Mouse (Mus musculus) left cerebral cortex, postnatal 10 days (tissue): ENCODE measurements at regions not wholly inside any gene's neighbourhood (a gene's known extent, or its start where the extent isn't known, plus 50 kb on each side); places are given as distances from the start of the nearest gene placed in this dataset.
A peak's percentile ranks its signal among the peaks of the same experiment; 100 is the strongest.
"Not testable (repeated sequence)": the region's sequence is repeated elsewhere in the genome, so short reads cannot be mapped to it uniquely, and the experiment has no call there.

Experiments used
- DNase-seq, 2 experiments: peaks; one replicate each; pipeline ENCODE4 v3.0.0; 2021 to 2022; ENCODE audit warnings: low spot score in 2 of 2, mixed read lengths in 1 of 2; ENCODE audit errors: extremely low spot score in 1 of 2
- intact Hi-C: fragments of 180-260 bp; cut with DNase I; formaldehyde crosslinking; loops from one replicate; pipeline ENCODE4 v1.15.1; 2025

DNA sequence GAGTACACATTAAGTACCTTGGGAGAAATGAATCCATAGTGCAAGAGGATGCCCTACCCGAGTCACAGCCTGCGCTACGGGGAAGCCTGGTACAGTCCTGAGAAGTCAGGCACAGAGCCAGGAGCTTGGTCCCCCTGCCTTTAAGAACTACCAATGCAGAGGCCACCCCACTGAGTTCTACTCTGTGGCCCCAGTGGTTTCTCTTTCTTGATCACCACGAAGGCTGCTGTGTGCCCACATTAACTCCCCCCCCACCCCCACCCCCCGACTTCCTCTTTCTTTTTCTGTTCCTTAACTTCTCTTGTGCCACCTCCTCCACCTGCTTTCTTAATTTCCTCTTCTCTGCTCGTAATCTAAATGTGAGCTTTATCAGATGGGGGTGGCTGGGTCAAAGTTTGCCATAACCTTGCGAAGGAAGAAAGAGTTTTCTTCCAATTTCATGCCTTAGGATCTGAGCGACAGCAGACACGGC is 84.7 kb upstream of the Tbl1xr1 start:
- intact Hi-C loops, result no loop called here
- peak in 1 of 2 experiments; percentile 40 for DNase-seq

DNA sequence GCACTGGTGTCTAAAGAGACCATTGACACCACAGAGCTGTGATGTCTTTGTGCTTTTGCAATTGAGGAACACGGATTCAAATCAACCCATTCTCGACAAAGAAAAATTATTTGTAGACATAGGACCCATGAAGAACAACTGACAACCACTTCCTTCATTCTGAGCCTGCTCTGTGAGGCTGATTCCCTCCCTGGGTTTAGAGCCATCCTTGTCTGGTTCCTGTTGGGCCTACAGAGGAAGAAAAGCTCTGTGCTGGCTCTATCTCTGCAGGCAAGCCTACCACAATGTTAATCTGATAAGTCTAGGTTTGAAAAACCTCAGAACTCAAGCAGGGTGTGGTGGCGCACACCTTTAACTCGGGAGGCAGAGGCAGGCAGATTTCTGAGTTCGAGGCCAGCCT is 84.2 kb upstream of the Tbl1xr1 start:
- intact Hi-C loops, result no loop called here
- DNase-seq, result no peak

DNA sequence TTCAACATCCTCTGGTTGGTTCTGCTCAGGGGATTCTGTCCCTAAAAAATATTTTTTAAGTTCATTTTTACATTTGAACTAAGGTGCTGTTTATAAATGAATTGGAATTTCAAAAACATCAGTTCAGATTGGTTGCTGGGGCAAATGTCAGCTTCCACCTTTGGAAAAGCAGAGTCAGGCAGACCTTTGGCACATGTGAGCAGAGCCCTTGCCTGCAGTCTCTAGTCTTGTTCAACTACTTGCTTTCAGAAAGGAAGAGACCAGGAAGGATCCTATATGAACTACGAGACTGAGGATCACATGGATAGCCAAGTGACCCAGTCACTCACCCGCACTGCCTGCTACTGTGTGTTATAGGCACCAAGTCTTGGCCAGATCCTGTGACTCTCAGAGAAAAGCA is 82.5 kb upstream of the Tbl1xr1 start:
- DNase-seq, result no peak
- intact Hi-C loops, result no loop called here

DNA sequence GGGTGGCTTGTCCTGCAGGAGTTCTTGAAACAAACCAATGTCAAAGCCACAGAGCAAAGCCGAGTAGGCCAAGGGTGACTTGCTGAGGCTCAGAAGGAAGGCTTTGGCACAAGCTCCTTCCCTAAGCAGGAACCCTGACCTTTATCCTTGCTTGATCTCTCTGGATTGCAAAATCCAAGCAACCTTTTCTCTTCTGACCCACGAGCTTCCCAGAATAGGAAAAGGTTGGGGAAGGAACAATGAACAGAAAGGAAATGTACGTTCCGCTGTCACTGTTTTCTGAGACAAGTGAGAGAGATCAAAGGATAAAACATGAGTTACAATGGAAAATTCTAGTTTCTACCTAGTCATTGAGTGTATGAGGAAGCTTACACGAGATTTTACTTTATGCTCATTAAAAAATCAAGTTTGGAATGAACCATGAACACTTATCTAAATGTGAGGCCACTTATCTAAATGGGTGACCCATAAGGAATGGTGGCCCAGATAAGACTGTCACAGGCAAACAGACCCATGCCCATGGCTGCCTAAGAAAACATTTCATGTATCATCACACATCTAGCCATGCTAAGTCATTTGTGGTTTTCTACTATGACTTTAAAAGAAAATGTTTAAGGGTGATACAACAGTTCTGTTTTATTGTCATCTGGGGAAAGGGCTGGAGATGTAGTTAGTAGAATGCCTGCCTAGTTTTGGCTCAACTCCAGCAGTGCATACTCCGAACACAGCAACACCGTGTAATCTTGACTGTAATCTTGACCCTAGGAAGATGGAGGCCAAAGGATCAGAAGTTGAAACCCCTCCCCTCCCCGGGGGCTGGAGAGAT is 80.7 kb upstream of the Tbl1xr1 start:
- DNase-seq, result no peak
- intact Hi-C loops, result no loop called here

DNA sequence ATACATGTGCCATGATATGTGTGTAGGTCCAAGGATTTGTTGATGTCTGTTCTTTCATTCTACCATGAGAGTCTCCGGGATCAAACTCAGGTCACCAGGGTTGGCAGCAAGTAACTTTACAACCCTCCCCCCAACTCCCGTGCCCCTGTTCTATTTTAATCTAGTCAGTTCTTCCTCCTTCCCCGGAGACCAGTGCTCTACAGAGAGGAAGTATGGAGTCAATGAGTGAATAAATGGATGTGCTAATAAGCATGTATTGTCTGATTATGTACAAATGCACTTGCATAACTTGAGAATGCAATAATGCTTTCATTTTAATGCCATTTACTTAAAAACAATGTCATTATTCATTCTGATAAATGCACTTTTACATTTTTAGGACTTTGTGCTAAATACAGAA is 79.1 kb upstream of the Tbl1xr1 start:
- DNase-seq, result no peak
- intact Hi-C loops, result no loop called here

DNA sequence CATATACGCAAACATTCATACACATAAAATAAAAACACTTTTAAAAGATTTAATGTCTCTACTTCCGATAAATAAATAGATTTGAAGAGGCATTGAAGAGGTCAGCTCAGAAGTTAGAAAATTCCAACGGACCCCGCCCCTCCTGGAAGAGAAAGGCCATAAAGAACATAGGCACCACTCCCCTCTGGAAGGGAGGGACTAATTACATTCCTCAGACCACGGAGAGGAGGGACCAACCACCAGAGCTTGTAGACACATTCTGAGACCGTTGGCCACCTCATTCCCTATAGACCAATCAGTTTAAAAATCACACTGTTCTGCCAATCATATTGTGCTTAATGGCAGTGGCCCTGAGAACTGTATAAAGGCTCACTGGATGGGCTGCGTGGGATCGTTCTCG is 71.0 kb upstream of the Tbl1xr1 start:
- intact Hi-C loops, result no loop called here
- no peak for DNase-seq

DNA sequence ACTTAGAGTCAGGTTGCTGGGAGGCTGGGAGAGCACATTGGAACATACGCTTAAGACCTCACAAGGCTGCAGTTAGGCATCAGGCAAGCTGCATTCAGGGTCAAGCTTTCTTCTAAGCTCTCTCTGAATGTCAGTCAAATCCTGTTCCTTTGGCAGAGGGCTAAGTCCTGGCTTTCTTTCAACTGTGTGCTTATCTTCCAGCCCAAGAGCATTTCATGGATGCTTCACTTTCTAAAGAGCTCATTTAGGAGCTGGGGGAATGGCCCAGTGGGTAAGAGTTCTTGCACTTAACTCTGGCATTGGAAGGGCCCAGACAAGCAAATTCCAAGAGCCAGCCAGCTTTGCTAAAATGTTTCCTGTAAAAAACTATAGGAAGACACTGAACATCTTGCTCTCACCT is 70.3 kb upstream of the Tbl1xr1 start:
- intact Hi-C loops, result no loop called here
- DNase-seq, result no peak

DNA sequence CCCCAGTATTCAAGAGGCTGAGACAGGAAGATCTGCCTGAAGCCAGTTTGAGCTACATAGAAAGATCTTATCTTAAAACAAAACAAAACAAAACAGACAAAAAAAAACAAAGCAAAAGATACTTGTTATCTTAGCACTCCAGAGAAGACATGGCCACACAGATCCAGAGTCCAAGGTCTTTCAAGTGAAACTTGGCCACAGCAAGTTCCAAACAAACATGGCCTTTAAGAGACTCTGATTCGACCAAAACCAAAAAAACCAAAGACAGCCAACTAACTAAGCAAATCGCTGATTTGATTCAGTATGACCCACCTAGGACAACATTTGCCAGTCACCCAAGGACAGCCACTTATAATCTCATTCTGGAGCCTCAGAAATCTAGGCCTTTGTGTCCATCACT is 69.8 kb upstream of the Tbl1xr1 start:
- DNase-seq, result no peak
- intact Hi-C loops, result no loop called here

DNA sequence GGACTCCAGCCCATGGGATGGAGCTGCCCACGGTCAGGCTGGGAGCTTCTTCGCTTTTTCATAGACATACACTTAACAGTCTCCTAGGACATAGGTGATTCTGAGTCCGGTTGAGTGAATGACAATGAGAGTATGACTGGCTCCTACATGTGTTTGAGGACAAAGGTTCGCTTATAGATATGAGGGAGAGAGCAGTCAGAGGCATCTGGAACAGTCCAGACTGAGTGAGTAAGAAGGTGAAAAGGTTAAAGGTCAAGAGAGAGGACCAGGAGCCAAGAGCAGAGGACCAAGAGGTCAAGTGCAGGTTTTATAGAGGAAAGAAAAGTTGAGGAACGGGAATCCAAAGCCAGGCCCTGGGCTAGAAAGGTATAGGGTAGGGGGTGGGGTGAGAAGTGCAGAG is 68.7 kb upstream of the Tbl1xr1 start:
- no peak for DNase-seq
- intact Hi-C loops, result no loop called here

DNA sequence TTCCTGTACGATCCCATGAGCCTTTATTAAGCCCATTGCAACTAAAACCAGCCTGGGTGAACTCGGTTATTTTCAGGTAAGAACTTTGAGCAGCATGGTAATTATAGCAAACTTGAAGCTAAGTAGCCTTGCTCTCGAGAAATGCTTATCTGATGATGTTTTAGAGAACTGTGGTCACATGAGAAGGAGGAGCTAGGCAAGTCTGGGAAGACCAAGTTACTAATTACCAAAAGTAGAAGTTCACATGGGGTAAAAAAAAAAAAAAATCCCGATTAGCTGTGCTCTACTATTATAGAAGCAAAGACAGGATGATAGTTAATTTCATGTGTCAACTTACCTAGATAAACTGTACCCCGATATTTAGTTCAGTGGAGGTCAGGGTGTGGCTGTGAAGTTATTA is 68.0 kb upstream of the Tbl1xr1 start:
- no peak for DNase-seq
- intact Hi-C loops, result no loop called here

DNA sequence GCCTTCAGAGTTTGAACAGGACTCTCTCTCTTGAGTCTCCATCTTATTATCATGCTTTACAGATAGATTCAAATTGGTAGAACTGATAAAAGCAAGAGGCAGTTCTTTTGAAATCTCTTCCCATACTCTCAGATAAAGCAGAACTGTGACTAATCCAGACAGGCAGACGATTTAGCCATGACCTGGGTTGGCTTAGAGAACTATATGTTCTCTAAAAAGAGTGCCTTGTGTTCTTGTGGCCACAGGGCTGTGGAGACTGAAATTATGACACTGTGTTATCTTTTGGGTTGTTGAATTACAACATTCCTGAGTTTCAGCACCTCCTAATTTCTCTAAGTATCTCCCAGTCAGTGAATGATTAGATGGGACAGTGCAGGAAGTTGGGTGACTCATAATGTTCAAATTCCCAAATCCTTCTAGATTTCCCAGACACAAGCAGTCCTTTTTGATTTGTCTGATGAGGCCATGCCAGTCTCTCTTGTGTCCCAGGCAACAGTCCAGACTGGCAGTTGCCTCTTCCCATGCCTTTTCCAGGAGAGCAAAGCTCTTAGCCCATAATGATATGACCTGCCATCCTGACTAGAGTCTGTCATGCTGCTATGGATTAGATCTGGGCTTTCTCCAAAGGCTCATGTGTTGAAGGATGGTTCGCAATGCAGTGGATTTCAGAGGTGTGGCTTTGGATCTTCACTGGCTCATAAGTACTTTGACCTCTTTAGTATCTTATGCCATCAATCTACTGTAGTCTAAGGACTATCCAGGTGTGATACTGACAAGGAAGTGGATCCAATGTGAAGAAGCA is 66.4 kb upstream of the Tbl1xr1 start:
- no peak for DNase-seq
- intact Hi-C loops, result no loop called here

DNA sequence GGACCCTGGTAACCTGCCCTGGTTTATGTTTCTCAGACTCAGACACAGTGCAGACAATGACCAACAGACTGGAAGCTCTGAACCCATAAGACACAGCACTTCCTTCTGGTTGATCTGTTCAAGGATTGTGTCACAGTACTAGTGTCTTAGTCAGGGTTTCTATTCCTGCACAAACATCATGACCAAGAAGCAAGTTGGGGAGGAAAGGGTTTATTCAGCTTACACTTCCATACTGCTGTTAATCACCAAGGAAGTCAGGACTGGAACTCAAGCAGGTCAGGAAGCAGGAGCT is 65.8 kb upstream of the Tbl1xr1 start:
- intact Hi-C loops, result not testable (repeated sequence)

DNA sequence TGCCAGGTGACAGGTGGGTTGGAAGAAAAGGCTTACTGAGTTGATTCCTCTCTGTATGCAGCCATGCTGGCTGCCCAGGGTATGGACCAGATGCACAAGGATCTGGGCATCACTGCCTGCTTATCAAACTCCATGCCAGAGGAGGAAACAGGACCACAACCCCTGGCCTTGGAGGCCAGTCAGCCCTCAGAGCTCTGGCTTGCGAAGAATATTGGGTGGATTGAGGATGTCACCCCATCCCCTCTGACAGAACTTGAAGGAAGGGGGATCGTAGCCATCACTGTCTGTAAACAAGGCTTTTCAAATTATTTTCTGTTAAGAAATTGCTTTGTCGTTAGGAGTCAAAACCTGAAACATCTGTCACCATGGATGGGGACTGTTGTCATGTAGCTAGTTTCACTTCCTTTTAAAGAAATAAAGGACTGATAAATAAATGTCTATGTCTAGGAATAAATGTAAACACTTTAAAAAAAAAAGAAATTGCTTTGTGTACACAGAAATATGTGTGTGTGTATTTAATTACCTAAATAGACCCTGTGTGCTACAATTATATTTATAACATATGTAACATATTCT is 55.0 kb upstream of the Tbl1xr1 start:
- intact Hi-C loops, result no loop called here
- no peak for DNase-seq

More for the DNA sequence above, 65.8 kb upstream of the Tbl1xr1 start:
- DNase-seq, result not testable (repeated sequence)

DNA sequence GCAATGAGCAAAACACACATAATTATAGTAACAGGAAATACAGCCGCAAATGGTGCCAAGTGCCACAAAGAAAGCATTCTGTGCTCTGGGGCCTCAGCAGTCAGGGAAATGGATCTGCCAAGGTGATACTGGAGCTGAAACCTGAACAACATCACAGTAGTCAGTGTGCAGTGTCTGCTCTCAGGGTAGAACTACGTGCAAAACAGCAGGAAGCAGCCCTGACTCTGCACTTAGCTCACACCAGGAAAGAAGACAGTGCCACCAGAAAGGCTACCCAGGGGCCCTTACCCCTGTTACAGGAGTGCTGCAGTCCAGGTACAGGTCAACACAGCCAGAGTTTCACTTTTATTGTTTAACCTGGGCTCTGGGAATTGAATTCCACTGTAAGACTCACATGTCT is 54.0 kb upstream of the Tbl1xr1 start:
- no peak for DNase-seq
- intact Hi-C loops, result no loop called here

DNA sequence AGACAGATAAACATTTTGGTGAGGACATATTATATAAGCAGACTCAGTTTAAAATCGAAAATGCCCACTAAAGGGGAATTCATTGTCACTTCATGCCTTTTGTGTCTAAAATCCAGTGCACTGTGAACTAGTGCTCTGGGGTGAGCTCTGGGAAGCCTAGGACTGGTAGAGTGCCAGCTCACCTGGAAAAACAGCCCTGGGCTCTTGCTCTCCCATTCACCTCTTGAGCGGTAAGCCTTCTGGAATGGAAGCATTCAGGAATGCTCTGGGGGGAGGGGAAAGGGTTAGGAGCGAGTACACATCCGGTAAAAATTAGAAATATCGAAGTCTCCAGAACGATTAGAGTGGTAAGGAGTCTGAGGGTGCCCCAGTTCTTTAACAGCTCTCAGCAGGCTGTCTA is 53.4 kb upstream of the Tbl1xr1 start:
- intact Hi-C loops, result no loop called here
- peak in 1 of 2 experiments; percentile 18 for DNase-seq

DNA sequence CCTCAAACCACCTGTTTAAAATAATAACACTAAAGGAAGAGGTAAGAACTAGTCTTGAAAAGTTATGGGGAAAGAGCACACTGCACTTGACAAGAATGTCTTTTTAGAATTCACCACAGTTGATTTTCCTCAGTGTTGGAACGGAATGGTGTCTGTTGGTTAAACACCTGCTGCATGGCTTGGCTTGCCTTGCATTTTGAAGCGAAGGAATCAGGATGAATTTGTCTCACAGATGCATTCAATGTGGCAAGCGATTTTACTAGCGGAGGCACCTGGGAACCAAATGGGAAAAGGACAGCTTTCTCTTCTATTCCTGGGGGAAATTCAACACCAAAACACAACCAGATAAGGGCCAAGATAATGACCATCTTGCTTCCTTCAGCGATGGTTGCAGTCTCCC is 52.9 kb upstream of the Tbl1xr1 start:
- intact Hi-C loops, result no loop called here
- DNase-seq, result peak in 1 of 2 experiments; percentile 3

DNA sequence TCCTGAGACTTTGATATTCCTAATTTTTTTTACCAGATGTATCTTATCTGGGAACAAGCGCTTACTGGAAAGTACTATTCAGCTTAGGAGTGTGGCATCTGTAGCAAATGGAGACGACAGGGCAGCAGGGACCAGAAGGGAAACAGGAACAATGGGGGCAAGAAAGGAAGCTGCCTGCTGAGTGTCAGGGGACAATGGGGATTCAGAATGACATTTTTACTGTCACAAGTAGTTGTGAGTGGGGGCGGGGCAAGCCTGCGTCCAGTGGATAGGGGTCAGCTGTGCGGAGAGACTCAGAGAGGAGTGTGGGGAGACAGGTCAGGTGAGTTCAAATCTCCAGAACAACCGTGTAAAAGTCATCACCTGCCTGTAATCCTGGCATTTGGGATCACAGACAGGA is 52.3 kb upstream of the Tbl1xr1 start:
- peak in 1 of 2 experiments; percentile 49 for DNase-seq
- intact Hi-C loops, result no loop called here

DNA sequence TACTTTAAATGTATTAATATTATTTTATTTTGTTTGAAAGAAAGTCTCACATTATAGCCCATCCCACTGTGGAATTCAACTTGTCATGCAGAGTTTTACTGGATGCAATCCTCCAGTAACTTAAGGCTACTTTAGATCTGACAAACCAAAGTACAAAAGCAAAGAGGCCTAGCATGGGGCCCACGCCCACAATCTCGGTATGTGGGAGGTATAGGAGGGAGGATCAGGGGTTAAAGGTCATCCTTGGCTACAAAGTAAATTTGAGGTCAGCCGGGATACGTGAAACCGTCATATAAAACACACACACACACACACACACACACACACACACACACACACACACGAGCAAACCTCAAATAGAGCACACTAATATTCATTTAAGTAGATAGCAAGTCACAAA is 51.3 kb upstream of the Tbl1xr1 start:
- intact Hi-C loops, result loop anchor here (1.0 kb wide), 1 partner anchor 8 kb away; no protein-coding TSS in a partner anchor
- DNase-seq, result no peak

DNA sequence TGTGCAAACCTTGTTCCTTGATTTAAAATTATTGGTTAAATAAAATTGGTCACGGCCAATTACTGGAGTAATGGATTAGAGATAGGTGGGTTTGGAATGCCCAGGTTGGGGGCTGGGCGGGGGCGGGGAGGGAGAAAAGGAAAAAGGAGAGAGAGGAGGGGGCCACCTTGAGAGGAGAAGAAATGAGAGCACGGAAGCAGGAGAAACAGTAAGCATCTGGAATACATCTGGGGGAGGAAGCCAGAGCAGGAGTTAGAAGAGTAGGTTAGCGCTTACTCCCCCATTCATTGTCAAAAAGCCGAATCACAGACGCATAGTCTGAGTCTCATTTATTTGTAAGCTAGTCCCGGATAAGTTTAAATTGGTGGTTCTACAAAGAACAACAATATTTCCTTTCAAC is 50.8 kb upstream of the Tbl1xr1 start:
- intact Hi-C loops, result loop anchor here (1.0 kb wide), 1 partner anchor 8 kb away; no protein-coding TSS in a partner anchor
- no peak for DNase-seq
